Comparison of ENCODE assay signal across 10 mouse cellular contexts in genomic region chr7:40086236-40086635, GRCm38 (mm10).
DNase-seq lines count a peak whose midpoint lies in the region; ATAC-seq and TF ChIP-seq lines count a peak whose summit lies in the region.
"Had no signal": no experiment of that assay in that cellular context is flagged by ENCODE, and none has a peak within 500 bp of the region (broad histone marks: within the 10 kb centered on the region; RNA-seq: fewer than 3 reads in every experiment).

No protein-coding gene starts in this region.

- no peak overlapping the region for H3K27ac ChIP-seq in liver, adult 2 months (replicated peaks; ENCODE audit: insufficient read depth, low read depth, low read length)
- no peak overlapping the region for H3K27ac ChIP-seq in liver, embryonic 11.5 days (ENCODE audit: low read depth, low read length)
- H3K27ac ChIP-seq: liver, embryonic 15.5 days had no signal

- H3K4me1 ChIP-seq in liver, adult 2 months (ENCODE audit: control insufficient read depth, insufficient read depth, low read length) = no peaks in the 10 kb centered on the region
- no peaks in the 10 kb centered on the region for H3K4me1 ChIP-seq in liver, embryonic 11.5 days (replicated peaks; ENCODE audit: control insufficient read depth, insufficient read depth, low read length)
- H3K4me1 ChIP-seq: liver, embryonic 15.5 days had no signal

- WGBS in liver, adult 2 months = 54% methylated on average over 2 of the region's 2 CpGs
- 34% methylated on average over 2 of the region's 2 CpGs for WGBS in liver, embryonic 11.5 days

- no peak overlapping the region for H3K4me3 ChIP-seq in liver, adult 2 months (ENCODE audit: insufficient read depth, low read depth, low read length)
- no peak overlapping the region for H3K4me3 ChIP-seq in liver, embryonic 11.5 days (ENCODE audit: low read depth, low read length)
- H3K4me3 ChIP-seq: liver, embryonic 15.5 days had no signal

- DNase-seq in gastrocnemius, postnatal 10 days = peak; percentile 8
- DNase-seq in gastrocnemius, postnatal 4 days (ENCODE audit: low spot score in 2 of 2) = no peak
- DNase-seq in liver, adult 2 months (ENCODE audit: extremely low read depth, low read depth, low spot score) = peak; percentile 10
- DNase-seq in liver, embryonic 11.5 days (ENCODE audit: low spot score) = no peak
- peak; percentile 27 to 35 for DNase-seq in adrenal gland, adult 18-20 months (ENCODE audit: low spot score in 2 of 2)
- DNase-seq in kidney, postnatal 36 days = peak; percentile 25 to 70
- DNase-seq in layer of hippocampus, postnatal 36 days = no peak
- no peak for DNase-seq in frontal cortex, postnatal 10 days (ENCODE audit: low spot score in 2 of 2)
- DNase-seq: cerebellum, postnatal 36 days had no signal

- TF ChIP-seq CTCF in liver, adult 2 months (IDR thresholded peaks at IDR 0.05; ENCODE audit: low read depth, low read length) = peak; percentile 46

- H3K36me3 ChIP-seq in liver, adult 2 months (ENCODE audit: control insufficient read depth, insufficient read depth, low read length) = no peaks in the 10 kb centered on the region
- H3K36me3 ChIP-seq in liver, embryonic 11.5 days (ENCODE audit: control insufficient read depth, insufficient read depth, low read length) = no peaks in the 10 kb centered on the region
- H3K36me3 ChIP-seq: liver, embryonic 15.5 days had no signal

- no peaks in the 10 kb centered on the region for H3K9me3 ChIP-seq in liver, embryonic 11.5 days (ENCODE audit: control insufficient read depth, low read length)
- H3K9me3 ChIP-seq: liver, embryonic 15.5 days had no signal

- ATAC-seq in liver, embryonic 11.5 days (replicated peaks; ENCODE audit: low FRiP score) = no peak

- TF ChIP-seq POLR2A in liver, adult 2 months (IDR thresholded peaks at IDR 0.05; ENCODE audit: extremely low read depth, insufficient read depth, low read length) = no peak

- no peaks in the 10 kb centered on the region for H3K27me3 ChIP-seq in liver, adult 2 months (ENCODE audit: control insufficient read depth, insufficient read depth, low read length)
- H3K27me3 ChIP-seq in liver, embryonic 11.5 days (replicated peaks; ENCODE audit: control insufficient read depth, insufficient read depth, low read length) = no peaks in the 10 kb centered on the region
- H3K27me3 ChIP-seq: liver, embryonic 15.5 days had no signal

- H3K79me2 ChIP-seq in liver, adult 2 months (ENCODE audit: control insufficient read depth, insufficient read depth, low read length) = no peaks in the 10 kb centered on the region

- H3K9ac ChIP-seq in liver, adult 2 months (ENCODE audit: low read depth, low read length) = no peak overlapping the region
- no peak overlapping the region for H3K9ac ChIP-seq in liver, embryonic 11.5 days (ENCODE audit: low read depth, low read length)
- H3K9ac ChIP-seq: liver, embryonic 15.5 days had no signal

- no peak overlapping the region for H3K4me2 ChIP-seq in liver, embryonic 11.5 days
- H3K4me2 ChIP-seq: liver, embryonic 15.5 days had no signal

Comparison
In these comparisons a context has a peak if more than half of its experiments do, and no peak if none do; other contexts are left out.
1. DNase-seq: peak in gastrocnemius, postnatal 10 days (single experiment), liver, adult 2 months (single experiment), adrenal gland, adult 18-20 months (2 of 2) and kidney, postnatal 36 days (2 of 2); none in gastrocnemius, postnatal 4 days (0 of 2), liver, embryonic 11.5 days (single experiment), layer of hippocampus, postnatal 36 days (0 of 2) and frontal cortex, postnatal 10 days (0 of 2).